Mouse (Mus musculus) liver, embryonic 13.5 days (tissue): ENCODE data around the gene Pitpna. TPM values are rescaled to one million over a fixed set of nuclear protein-coding genes. Genes with fewer than 3 reads are reported as not detected.

Experiments
- ATAC-seq: fragments of 200-750 bp; cut with Nextera tagmentation; 2 replicates; pipeline ENCODE4 v1.8.0; 2017; ENCODE audit warnings: low read depth, mild to moderate bottlenecking, moderate number of reproducible peaks, moderate library complexity
- DNase-seq: peaks from one replicate; pipeline ENCODE4 v3.0.0; 2022
- H3K27ac ChIP-seq: fragments of 300-500 bp; sonication (generic); 2 replicates; pipeline ENCODE4 v1.5.1; 2015; ENCODE audit warnings: moderate library complexity, mild to moderate bottlenecking, inconsistent platforms
- H3K27me3 ChIP-seq: fragments of 300-500 bp; sonication (generic); 2 replicates; pipeline ENCODE4 v1.6.1; 2015; ENCODE audit warnings: mild to moderate bottlenecking, inconsistent platforms
- H3K36me3 ChIP-seq: fragments of 300-500 bp; sonication (generic); 2 replicates; pipeline ENCODE4 v1.6.1; 2015; ENCODE audit warnings: mild to moderate bottlenecking, inconsistent platforms
- H3K4me1 ChIP-seq: fragments of 300-500 bp; sonication (generic); replicated peaks from 2 replicates; pipeline ENCODE4 v1.6.1; 2015; ENCODE audit warnings: inconsistent platforms
- H3K4me2 ChIP-seq: fragments of 300-500 bp; sonication (generic); 2 replicates; pipeline ENCODE4 v1.6.1; 2015; ENCODE audit warnings: inconsistent platforms, mild to moderate bottlenecking, moderate library complexity
- H3K4me3 ChIP-seq: fragments of 300-500 bp; sonication (generic); replicated peaks from 2 replicates; pipeline ENCODE4 v1.5.1; 2015; ENCODE audit warnings: mild to moderate bottlenecking, inconsistent platforms
- H3K9ac ChIP-seq: fragments of 300-500 bp; sonication (generic); 2 replicates; pipeline ENCODE4 v1.6.1; 2015; ENCODE audit warnings: mild to moderate bottlenecking, inconsistent platforms
- H3K9me3 ChIP-seq: fragments of 300-500 bp; sonication (generic); replicated peaks from 2 replicates; pipeline ENCODE4 v1.6.1; 2016; ENCODE audit warnings: inconsistent platforms
- WGBS: fragments of 180-500 bp; shearing (Covaris S2); methylation state at CpG from one replicate; pipeline ENCODE4 v1.1.7; 2015; ENCODE audit not compliant: insufficient replicate concordance; 5-methylcytosine and 5-hydroxymethylcytosine counted together
- microRNA-seq: library from miRNA; unstranded; fragments of <30 nt; microRNA quantifications from one replicate; pipeline ENCODE4, GENCODE M21; 2016
- polyA plus RNA-seq: library from polyadenylated mRNA; unstranded; fragments of >200 nt; fragmentation: Nextera tagmentation; extraction: Ambion mirVana; gene quantifications from 2 replicates; pipeline ENCODE4 v1.2.1, GENCODE M21; 2015

Pitpna gene
- polyA plus RNA-seq, 1 experiment from 2014 or later = 33.2 TPM

GRCm38 (mm10) chr11:75666296-75666695 lies 78.4 kb downstream of the Pitpna start:
- Histone ChIP-seq H3K4me2 (no peak overlapping the region), H3K27me3 (no peaks in the 10 kb centered on the region), H3K9me3 (no peaks in the 10 kb centered on the region), H3K9ac (no peak overlapping the region), H3K4me3 (no peak overlapping the region), H3K27ac (no peak overlapping the region), H3K4me1 (peaks cover 16% of the 10 kb centered on the region), H3K36me3 (peaks cover 90% of the 10 kb centered on the region)
- WGBS = 88% methylated on average over 6 of the region's 6 CpGs
- ATAC-seq (no peak), DNase-seq (no peak)

GRCm38 (mm10) chr11:75668621-75669020 lies 80.7 kb downstream of the Pitpna start:
- WGBS = 58% methylated on average over 3 of the region's 3 CpGs
- H3K9ac ChIP-seq = no peak overlapping the region
- peaks cover 93% of the 10 kb centered on the region for H3K36me3 ChIP-seq
- DNase-seq (no peak), ATAC-seq (no peak)
- H3K27ac ChIP-seq = no peak overlapping the region
- no peak overlapping the region for H3K4me2 ChIP-seq
- H3K4me3 ChIP-seq = no peak overlapping the region
- no peaks in the 10 kb centered on the region for H3K9me3 ChIP-seq
- H3K4me1 ChIP-seq = peaks cover 10% of the 10 kb centered on the region; the same call in 1 of the 2 replicates
- no peaks in the 10 kb centered on the region for H3K27me3 ChIP-seq

- Histone ChIP-seq H3K4me2 (no peak overlapping the region), H3K27ac (no peak overlapping the region), H3K9ac (no peak overlapping the region), H3K4me1 (peaks cover 10% of the 10 kb centered on the region; the same call in 1 of the 2 replicates), H3K36me3 (peaks cover 93% of the 10 kb centered on the region), H3K27me3 (no peaks in the 10 kb centered on the region), H3K9me3 (no peaks in the 10 kb centered on the region), H3K4me3 (no peak overlapping the region)
- WGBS = 75% methylated on average over 11 of the region's 11 CpGs
- DNase-seq (no peak), ATAC-seq (no peak)
Observed at GRCm38 (mm10) chr11:75669176-75669852, 81.4 kb downstream of the Pitpna start.

- no peak for ATAC-seq
- Histone ChIP-seq H3K4me3 (no peak overlapping the region), H3K9ac (no peak overlapping the region; the same call in 1 of the 2 replicates), H3K4me1 (peaks cover 10% of the 10 kb centered on the region; the same call in 1 of the 2 replicates), H3K4me2 (no peak overlapping the region), H3K27ac (no peak overlapping the region), H3K27me3 (no peaks in the 10 kb centered on the region), H3K9me3 (no peaks in the 10 kb centered on the region), H3K36me3 (peaks cover 90% of the 10 kb centered on the region)
- no peak for DNase-seq
- WGBS = 77% methylated on average over 12 of the region's 12 CpGs
Observed at GRCm38 (mm10) chr11:75669853-75670200, 81.9 kb downstream of the Pitpna start.

- peaks cover 9% of the 10 kb centered on the region; the same call in 1 of the 2 replicates for H3K4me1 ChIP-seq
- WGBS = 88% methylated on average over 22 of the region's 22 CpGs
- no peak overlapping the region for H3K4me3 ChIP-seq
- H3K9ac ChIP-seq = no peak overlapping the region
- no peak overlapping the region for H3K4me2 ChIP-seq
- no peak for DNase-seq
- no peak for ATAC-seq
- no peak overlapping the region for H3K27ac ChIP-seq
- H3K9me3 ChIP-seq = no peaks in the 10 kb centered on the region
- H3K36me3 ChIP-seq = peaks cover 74% of the 10 kb centered on the region
- H3K27me3 ChIP-seq = no peaks in the 10 kb centered on the region
Observed at GRCm38 (mm10) chr11:75671426-75672180, 83.7 kb downstream of the Pitpna start.

- DNase-seq (no peak), ATAC-seq (no peak)
- Histone ChIP-seq H3K9ac (no peak overlapping the region), H3K27me3 (no peaks in the 10 kb centered on the region), H3K4me2 (no peak overlapping the region), H3K36me3 (peaks cover 57% of the 10 kb centered on the region), H3K9me3 (no peaks in the 10 kb centered on the region), H3K27ac (no peak overlapping the region), H3K4me3 (no peak overlapping the region), H3K4me1 (peaks cover 16% of the 10 kb centered on the region)
- WGBS = 80% methylated on average over 5 of the region's 5 CpGs
Observed at GRCm38 (mm10) chr11:75673411-75673810, 85.5 kb downstream of the Pitpna start.

- Histone ChIP-seq H3K9ac (no peak overlapping the region), H3K4me3 (no peak overlapping the region), H3K27me3 (no peaks in the 10 kb centered on the region), H3K27ac (no peak overlapping the region), H3K9me3 (no peaks in the 10 kb centered on the region), H3K4me2 (no peak overlapping the region), H3K36me3 (peaks cover 43% of the 10 kb centered on the region), H3K4me1 (peaks cover 16% of the 10 kb centered on the region)
- ATAC-seq (no peak), DNase-seq (no peak)
- 84% methylated on average over 3 of the region's 3 CpGs for WGBS
Observed at GRCm38 (mm10) chr11:75674875-75675274, 87.0 kb downstream of the Pitpna start.

- Histone ChIP-seq H3K36me3 (peaks cover 21% of the 10 kb centered on the region), H3K9ac (peak overlapping the region; percentile 70), H3K4me2 (peak overlapping the region; percentile 89), H3K4me3 (peak overlapping the region; percentile 94), H3K27me3 (no peaks in the 10 kb centered on the region), H3K4me1 (peaks cover 43% of the 10 kb centered on the region), H3K9me3 (no peaks in the 10 kb centered on the region), H3K27ac (peak overlapping the region; percentile 90)
- no peak for DNase-seq
- ATAC-seq = no peak
- 82% methylated on average over 3 of the region's 3 CpGs for WGBS
Observed at GRCm38 (mm10) chr11:75677881-75678746, 90.2 kb downstream of the Pitpna start.

Small RNA genes lying within 50 kb of the gene (microRNA-seq; reads per million reads assigned to microRNA genes)
- not detected for gene Mir3971

Other genes starting within 250 kb of the Pitpna start
- 113 and 137 TPM in 2 replicates for gene Rpa1, start 239.8 kb upstream of the Pitpna start, polyA plus RNA-seq
- gene Smyd4, start 239.7 kb upstream of the Pitpna start, polyA plus RNA-seq = 5.1 and 6.6 TPM in 2 replicates
- gene Serpinf1, start 165.4 kb upstream of the Pitpna start, polyA plus RNA-seq = 179 and 181 TPM in 2 replicates
- 372 and 430 TPM in 2 replicates for gene Serpinf2, start 148.5 kb upstream of the Pitpna start, polyA plus RNA-seq
- gene Wdr81, start 133.4 kb upstream of the Pitpna start, polyA plus RNA-seq = 18.5 and 21.3 TPM in 2 replicates
- 18.7 and 18.8 TPM in 2 replicates for gene Tlcd2, start 126.4 kb upstream of the Pitpna start, polyA plus RNA-seq
- 28.2 and 31.5 TPM in 2 replicates for gene Prpf8, start 101.3 kb upstream of the Pitpna start, polyA plus RNA-seq
- 1.4 and 1.6 TPM in 2 replicates for gene Rilp, start 78.0 kb upstream of the Pitpna start, polyA plus RNA-seq
- 2.6 and 3.0 TPM in 2 replicates for gene Scarf1, start 74.6 kb upstream of the Pitpna start, polyA plus RNA-seq
- 3.7 and 5.9 TPM in 2 replicates for gene Slc43a2, start 56.4 kb upstream of the Pitpna start, polyA plus RNA-seq
- gene Inpp5k, start 42.9 kb downstream of the Pitpna start, polyA plus RNA-seq = 12.9 and 13.9 TPM in 2 replicates
- gene Myo1c, start 62.4 kb downstream of the Pitpna start, polyA plus RNA-seq = 18.3 and 23.0 TPM in 2 replicates
- gene Crk, start 91.2 kb downstream of the Pitpna start, polyA plus RNA-seq = 37.1 and 41.6 TPM in 2 replicates
- gene Ywhae, start 144.8 kb downstream of the Pitpna start, polyA plus RNA-seq = 325 and 423 TPM in 2 replicates
- gene Doc2b, start 208.0 kb downstream of the Pitpna start, polyA plus RNA-seq = 0.05 and 0.06 TPM in 2 replicates